Mouse (Mus musculus) right cerebral cortex, postnatal 14 days (tissue): ENCODE data around the gene Entr1.
"Not testable (repeated sequence)": the region's sequence is repeated elsewhere in the genome, so short reads cannot be mapped to it uniquely, and the experiment has no call there.

Source experiments
- DNase-seq: peaks from one replicate; pipeline ENCODE4 v3.0.0; 2022

Gene Entr1

GRCm38 (mm10) chr2:26380871-26381270 is 8.2 kb downstream of the Entr1 start:
- not testable (repeated sequence) for DNase-seq

- DNase-seq, result peak; percentile 85
Observed at GRCm38 (mm10) chr2:26380131-26380771, 8.9 kb downstream of the Entr1 start, which contains the start of gene Snapc4. Snapc4 (minus strand) TSS chr2:26380653.

DNA sequence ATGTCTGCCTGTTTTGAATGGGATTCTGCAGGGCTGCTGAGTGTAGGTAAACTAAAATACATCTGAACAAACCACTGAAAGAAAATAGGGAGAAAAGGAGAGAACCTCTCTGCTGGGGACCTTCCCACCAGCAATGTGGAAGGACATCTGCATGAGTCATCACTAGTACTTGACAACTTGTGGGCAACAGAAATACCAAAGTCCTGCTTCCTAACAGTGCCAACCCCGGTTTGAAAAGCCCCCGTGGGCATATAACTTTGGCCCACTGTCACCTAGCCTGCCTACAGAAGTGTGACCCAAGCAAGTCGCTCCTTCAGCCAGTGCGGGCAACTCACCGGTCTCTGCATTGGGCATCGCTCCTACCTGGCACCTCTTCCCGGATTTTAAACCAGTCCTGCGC is 16.7 kb downstream of the Entr1 start:
- DNase-seq, result no peak

DNA sequence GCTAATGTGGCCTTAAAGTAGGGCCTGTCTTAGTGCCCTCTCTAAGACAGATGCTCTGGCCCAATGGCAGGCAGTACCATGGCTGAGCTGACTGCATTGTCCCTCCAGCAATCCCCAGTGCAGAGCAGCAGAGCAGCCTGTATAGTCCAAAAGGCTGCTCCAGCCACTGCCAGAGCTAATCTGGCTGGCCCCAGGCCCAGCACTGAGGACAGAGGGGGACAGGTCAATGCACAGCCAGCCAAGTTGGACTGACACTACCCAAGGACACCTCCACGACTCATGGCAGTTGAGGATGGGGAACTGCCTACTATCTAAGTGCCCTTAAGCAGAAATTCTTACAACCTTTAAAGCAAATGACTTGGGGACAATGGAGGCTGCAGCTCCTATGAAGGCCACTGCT is 20.5 kb downstream of the Entr1 start:
- DNase-seq, result no peak

GRCm38 (mm10) chr2:26367911-26368310 is 21.2 kb downstream of the Entr1 start:
- DNase-seq, result no peak

- peak; percentile 59 for DNase-seq
Observed at GRCm38 (mm10) chr2:26364738-26365465, 24.2 kb downstream of the Entr1 start.

DNA sequence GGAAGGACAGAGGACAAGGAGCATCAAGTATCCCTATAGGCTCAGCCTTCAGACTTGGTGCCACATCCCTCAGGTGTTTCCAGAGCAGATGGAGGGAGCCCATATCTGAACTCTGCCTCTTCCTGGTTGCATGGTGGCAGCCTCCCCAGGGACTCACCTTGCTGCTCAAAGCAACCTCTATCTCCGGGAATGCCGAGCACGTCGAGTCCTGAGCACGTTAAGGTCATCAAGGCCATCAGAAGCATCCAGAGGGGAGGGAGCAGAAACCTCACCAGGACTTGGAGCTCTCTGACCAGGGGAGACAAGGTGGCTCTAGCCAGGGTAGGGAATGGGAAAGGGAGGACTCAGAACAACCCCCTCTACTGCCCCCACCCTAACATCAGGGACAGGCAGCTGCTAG is 25.6 kb downstream of the Entr1 start:
- DNase-seq, result no peak

DNA sequence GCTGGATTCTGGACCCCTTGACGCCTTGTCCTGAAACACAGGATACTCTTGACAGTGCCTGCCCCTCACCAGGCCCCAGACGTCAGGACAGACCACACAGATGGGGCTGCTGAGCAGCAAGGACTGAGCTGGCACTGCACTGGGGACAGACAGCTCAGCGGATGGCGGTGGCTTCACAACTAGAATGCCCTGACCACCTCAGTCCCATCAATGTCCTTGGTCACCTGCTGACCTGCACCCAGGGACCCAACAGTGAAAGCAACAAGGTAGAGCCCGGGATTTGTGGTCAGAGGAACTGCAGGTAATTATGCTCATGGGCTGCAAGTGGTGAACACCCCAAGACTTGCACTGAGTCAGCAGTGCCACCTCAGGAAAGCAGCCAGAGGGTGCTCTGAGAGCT is 26.1 kb downstream of the Entr1 start:
- DNase-seq, result no peak

DNA sequence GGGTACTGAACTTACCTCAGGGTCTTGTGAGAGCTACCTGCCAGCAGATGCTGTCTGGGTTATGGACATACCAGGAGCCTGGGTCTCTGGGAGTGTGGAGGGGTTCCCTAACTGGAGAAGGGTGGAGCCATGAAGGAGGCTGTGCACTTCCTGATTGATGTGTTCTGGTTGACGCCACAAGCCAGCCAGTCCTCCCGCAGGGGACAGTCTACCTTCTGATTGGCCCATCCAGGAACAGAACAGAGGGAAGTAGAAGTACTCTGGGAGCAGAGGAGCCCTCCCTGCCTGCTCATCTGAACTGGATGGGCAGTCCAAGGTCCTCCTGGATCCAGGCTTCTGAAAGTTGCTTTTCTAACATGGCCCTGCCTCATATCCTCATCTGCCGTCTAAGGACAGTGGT is 28.3 kb downstream of the Entr1 start, which contains the start of gene Card9:
TSS of gene Card9 (minus strand) at position 147 of the 400 bp plus-strand sequence.
- DNase-seq, result no peak

GRCm38 (mm10) chr2:26359983-26360382 is 29.1 kb downstream of the Entr1 start:
- DNase-seq, result no peak

- no peak for DNase-seq
Observed at GRCm38 (mm10) chr2:26358667-26359320, 30.3 kb downstream of the Entr1 start.

GRCm38 (mm10) chr2:26357484-26357883 is 31.6 kb downstream of the Entr1 start:
- no peak for DNase-seq

DNA sequence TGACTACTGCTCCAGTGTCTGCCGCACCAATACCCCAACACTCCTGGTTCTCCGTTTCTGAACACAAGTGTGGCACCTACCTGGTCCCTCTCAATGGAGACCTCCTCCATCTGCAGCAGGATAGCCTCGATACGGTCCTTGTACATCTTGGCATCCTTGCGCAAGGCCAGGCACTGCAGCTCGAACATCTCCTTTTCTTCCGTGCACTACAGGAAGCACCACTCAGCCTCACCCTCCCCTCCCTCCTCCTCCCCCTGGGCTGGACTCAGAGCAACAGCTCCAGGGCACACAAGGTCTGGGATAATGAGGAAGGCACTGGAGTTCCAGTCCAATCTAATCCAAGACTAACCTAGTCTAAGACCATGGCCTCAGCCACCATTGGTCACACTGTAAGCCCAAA is 32.4 kb downstream of the Entr1 start:
- DNase-seq, result no peak

- no peak for DNase-seq
Observed at GRCm38 (mm10) chr2:26356231-26356630, 32.9 kb downstream of the Entr1 start.

DNA sequence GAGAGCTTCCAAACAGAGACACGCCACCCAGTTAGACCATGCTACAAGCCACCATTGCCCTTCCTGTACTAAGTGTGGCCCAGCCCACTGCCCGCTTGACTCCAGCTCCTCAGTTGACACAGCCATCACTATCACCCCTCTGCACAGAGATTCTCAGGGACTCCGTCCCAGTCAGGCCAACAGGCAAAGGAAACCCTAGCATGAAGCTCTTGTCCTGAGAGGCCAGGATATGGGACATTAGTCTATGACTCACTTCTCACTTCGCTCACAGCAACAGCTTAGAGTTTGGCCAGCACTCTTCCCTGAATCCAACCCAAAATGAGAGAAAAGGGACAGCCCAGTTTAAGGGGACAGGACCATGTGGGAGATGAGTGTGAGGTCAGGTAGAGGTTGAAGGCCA is 34.7 kb downstream of the Entr1 start:
- DNase-seq, result no peak

DNA sequence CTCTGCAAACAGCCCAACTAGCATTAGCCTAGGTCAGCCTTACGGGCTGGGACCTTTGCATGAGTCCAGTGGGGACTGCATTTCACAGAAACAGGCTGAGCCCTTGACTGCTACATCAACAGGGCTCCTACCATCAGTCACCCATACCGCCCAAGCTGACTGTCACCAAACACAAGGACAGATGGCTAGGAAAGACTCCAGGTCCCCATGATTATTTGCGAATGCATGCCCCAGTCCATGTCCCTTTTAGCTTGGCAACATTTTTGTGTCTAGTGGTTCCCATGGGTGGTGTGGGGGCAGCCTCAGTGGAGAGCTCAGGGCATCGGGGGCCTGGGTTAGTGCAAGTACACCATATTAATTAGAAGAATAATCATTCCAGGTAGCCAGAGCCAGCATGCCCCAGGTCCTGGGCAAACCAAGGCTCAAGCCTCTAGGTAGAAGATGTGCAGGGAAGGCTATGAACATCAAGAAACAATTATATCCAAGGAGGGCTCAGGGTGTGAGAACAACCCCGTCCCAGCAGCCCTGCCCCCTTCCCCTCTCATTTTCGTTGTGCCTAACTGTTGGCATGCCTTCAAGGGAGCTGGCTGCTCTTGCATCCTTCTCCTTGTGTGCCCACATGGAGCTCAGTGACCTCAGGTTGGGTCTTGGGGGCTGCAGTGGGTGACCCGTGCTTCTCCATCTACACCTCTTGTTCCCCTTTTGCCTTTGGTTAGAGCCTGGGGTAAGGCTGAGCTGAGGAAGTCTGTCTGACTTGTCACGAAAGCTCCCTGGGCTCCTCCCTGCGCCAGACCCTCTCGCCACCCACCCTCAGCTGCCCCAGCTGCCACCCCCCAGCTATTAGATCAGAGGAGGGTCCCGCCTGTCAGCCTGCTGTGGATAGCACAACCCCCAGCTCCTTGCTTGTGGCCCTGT is 35.8 kb downstream of the Entr1 start:
- no peak for DNase-seq

DNA sequence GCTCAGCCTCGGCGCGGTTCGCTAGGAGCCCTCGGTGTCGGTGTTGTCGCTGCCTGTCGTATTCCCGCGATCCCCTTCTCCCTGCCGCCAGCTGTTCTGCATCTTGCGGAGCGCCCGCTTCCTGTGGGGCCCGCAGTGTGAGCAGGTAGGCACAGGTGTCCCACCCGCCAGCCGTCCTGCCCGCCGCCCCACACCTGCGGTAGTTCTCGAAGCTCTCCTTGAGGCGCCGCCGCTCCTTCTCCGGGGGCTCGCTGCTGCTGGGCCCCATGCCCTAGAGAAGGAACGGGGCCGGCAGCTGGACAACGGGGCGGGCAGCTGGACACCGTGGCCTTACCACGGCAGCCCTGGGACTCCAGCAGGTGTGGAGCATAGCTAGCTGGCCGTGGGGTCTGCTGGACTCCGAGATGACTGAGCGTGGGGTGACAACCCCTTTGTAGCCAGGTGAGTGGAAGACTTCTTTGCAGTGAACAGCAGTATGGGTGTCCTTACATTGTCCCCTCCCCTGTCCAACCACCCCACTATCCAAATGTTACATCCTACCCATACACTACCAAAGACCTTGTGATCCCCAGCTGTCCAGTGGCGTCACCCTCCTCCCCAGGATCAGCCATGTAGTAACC is 36.7 kb downstream of the Entr1 start:
- peak; percentile 42 for DNase-seq

- DNase-seq, result peak; percentile 95
Observed at GRCm38 (mm10) chr2:26351358-26352290, 37.5 kb downstream of the Entr1 start, which contains the start of gene Dnlz. Dnlz (minus strand) TSS chr2:26352110.

GRCm38 (mm10) chr2:26348241-26348640 is 40.9 kb downstream of the Entr1 start:
- DNase-seq, result no peak

DNA sequence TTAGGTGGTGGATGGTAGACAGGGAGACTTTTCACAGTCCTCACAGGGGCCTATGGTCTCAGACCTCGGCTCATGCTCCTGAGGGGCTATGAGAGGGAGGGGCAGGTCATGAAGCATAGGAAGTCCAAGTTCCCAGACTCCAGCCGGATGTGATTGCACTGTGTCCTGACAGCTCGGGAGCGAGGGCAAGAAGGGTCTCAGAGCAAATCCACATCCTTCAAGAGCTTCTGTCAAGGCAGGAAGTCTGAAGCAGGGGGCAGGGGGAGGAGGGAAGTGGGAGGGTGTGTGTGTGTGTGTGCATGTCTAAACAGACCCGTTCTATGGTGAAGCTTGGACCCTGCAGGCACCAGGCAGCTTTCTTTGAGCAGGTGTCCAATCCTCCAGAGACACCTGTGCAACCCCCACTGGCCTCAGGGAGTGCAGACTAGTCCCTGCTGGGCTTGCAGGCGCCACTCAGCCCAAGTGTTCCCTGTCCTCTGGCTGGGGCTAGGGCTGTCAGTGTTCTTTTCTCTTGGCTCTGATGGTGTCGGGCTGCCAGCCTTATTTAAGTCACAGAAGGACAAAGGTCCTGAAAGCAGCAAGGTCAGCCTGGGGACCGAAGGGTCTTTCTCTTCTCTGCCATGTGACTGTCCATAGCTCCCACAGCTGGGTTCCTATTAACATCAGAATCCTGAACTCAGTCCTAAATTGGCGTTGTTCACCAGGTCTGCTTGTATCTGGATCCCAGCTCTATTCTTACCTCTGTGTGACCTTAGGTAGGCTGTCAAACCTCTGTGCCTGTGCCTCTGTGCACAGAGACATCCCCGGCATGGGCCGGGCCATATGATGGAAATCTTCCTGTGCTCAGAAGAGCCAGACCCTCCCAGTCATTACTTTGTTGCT is 46.3 kb downstream of the Entr1 start:
- no peak for DNase-seq
